Mouse (Mus musculus): Measurements from ENCODE around the gene Eif2s1. TPM values are rescaled to one million over a fixed set of nuclear protein-coding genes. Genes with fewer than 3 reads are reported as not detected.
"Not testable (repeated sequence)": the region's sequence is repeated elsewhere in the genome, so short reads cannot be mapped to it uniquely, and the experiment has no call there.

Eif2s1 gene
- total RNA-seq, 1 experiment from 2014 or later: 78.3 TPM

DNA sequence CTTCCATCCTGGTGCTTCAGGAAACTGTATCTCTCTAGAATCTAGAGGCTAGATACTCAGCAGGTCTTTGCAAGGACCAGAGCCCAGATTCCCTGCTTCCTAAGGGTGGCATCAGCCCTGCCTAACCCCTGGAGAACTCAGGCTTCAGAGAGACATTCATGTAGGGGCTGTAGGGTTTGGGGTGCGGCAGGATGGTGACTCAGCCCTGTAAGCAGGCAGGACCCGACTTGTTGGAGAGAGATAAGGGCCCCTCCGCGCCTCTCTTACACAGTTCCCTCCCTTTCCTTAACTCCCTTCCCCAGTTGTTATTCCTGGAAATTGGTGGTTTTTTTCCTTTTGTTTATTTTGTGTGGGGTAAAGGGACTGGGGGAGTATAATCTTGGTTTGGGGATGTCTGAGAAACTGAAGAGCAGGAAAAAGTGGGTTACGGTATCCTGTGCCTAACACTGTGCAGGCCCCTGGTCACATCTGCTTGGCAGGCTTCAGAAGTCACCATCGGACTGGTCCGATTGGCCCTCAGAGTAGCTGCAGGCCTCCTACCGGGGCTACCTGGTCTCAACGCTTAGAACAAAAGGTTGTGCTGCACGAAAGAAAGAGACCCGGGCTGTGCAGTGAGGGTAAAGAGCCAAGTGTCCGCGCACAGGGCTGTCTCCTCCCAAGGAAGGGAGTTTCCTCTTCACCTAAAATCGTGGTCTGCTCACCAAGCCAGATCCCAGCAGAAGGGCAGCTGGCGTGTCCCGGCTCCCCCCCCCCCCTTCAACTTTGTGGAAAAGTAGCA is 49.3 kb downstream of the Eif2s1 start:
- no peak for ATAC-seq (replicated peaks; ENCODE audit: insufficient number of reproducible peaks, low FRiP score, low TSS enrichment, poor library complexity, severe bottlenecking)

GRCm38 (mm10) chr12:78911707-78912417 is 50.2 kb downstream of the Eif2s1 start:
- no peak for ATAC-seq (replicated peaks; ENCODE audit: insufficient number of reproducible peaks, low FRiP score, low TSS enrichment, poor library complexity, severe bottlenecking)

GRCm38 (mm10) chr12:78914458-78914857 is 52.8 kb downstream of the Eif2s1 start:
- ATAC-seq (replicated peaks; ENCODE audit: insufficient number of reproducible peaks, low FRiP score, low TSS enrichment, poor library complexity, severe bottlenecking): no peak

DNA sequence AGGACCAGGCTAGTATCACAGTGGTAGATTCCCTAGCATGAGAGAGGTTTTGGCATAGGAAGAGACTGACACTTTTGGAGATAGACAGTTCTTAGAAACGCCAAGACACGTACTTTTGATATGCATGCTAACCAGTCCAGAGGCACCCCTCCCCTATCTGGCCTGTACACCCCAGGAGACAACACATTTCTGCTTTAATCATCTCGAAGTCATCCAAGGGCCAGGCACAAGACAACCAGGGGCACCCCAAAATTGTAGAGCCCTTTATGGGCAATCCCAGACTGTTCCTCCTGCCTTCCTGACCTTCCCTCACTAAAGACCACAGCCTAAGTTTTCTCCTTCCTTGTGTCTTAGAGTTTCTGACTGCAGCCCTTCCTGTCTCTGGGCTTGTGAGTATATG is 53.9 kb downstream of the Eif2s1 start:
- ATAC-seq (replicated peaks; ENCODE audit: insufficient number of reproducible peaks, low FRiP score, low TSS enrichment, poor library complexity, severe bottlenecking): no peak

DNA sequence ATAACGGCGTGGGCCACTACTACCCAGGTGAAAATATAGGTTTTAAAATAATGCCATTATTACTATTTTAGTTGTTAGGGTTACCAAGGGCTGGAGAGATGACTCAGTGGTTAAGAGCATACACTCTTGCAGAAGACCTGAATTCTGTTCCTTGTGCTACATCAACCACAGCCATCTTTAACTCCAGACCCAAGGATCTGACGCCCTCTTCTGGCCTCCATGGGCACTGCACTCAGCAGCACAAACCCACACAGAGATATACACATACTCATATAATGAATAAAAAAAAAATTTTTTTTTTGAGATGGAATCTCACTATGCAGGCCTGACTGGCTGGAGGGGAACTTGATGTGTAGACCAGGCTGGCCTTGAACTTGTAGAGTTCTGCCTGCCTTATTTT is 54.7 kb downstream of the Eif2s1 start:
- ATAC-seq (replicated peaks; ENCODE audit: insufficient number of reproducible peaks, low FRiP score, low TSS enrichment, poor library complexity, severe bottlenecking): no peak

DNA sequence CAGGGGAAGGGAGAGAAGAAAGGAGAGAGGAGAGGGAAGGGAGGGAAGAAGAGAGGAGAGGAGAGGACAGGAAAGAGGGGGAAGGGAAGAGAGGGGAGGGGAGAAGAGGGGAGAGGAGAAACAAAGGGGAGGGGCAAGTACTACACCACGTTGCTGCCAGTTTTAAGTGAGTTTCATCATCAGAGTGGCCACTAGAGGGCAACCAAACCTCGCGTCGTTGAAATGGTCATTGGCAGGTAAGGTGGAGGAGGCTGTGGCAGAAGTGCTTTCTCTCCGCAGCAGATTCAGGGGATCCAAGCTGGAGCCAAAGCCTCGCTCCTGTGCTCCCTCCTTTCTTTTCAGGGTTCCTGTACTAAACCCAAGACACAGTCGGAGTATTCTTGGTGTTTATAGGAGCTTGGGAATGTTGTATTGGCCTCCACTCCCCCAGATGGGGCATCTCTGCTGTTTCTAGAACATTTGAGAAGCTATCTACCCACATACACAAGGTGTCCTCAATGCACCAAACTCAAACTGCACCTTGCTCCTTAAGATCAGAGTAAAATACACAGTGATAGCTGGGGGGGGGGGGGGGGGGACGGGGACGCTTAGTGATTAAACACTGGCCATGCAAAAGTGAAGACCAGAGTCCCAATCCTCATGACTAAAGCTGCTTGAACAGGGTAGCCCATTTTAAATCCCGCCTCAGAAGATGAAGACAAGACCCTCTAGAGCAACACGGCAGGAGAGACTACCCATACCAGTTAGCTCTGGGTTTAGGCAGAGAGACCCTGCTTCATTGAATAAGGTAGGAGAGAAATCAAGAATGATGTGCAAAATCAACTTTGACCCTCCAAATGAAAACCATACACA is 56.8 kb downstream of the Eif2s1 start:
- ATAC-seq (replicated peaks; ENCODE audit: insufficient number of reproducible peaks, low FRiP score, low TSS enrichment, poor library complexity, severe bottlenecking): peak; percentile 84

DNA sequence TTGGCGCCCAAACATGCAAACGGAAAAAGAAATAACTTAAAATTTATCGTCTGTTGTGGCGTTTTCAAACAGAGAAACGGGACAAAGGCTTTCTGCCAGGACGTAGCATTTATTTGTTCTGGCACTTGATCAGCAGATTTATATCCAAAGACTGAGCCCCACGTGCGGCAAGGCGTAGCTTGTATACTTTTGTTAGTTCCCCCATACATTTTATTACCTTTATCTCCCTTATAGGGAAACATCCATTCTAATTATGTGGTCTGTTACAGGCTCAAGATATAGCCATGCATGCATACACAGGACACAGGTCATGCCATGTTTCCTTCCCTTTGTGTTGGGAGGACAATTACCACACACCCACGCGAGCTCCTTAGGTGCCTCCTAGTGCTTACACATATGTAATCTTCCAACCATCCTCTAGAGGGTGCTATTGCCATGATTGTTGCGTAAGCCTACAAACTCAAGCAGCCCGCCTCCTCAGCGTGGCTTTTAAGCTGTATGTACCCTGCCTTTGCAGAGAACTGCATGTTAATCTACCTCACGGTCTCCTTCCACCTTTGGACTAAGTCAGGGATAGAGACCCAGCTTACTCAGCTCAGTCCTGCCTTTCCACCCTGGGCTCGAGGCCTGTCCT is 57.6 kb downstream of the Eif2s1 start:
- peak; percentile 93 for ATAC-seq (replicated peaks; ENCODE audit: insufficient number of reproducible peaks, low FRiP score, low TSS enrichment, poor library complexity, severe bottlenecking)

DNA sequence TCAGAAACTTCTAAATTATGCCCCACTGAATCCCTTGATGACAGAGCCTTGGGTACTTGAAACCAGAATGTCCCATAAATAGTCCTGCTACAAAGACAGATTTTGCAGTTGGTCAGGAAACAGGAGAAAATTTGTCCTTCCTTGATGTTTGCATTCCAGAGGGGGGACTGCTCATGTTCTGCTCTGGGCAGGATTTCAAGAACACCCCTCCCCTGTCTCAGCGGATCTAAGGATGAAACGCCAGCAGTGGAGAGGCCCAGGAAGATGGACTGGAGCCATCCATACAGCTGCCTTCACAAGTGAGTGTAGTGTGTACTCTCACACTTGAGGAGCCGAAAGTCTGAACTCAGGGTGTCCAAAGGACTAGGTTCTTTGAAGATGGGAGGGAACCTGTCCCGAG is 59.8 kb downstream of the Eif2s1 start:
- no peak for ATAC-seq (replicated peaks; ENCODE audit: insufficient number of reproducible peaks, low FRiP score, low TSS enrichment, poor library complexity, severe bottlenecking)

DNA sequence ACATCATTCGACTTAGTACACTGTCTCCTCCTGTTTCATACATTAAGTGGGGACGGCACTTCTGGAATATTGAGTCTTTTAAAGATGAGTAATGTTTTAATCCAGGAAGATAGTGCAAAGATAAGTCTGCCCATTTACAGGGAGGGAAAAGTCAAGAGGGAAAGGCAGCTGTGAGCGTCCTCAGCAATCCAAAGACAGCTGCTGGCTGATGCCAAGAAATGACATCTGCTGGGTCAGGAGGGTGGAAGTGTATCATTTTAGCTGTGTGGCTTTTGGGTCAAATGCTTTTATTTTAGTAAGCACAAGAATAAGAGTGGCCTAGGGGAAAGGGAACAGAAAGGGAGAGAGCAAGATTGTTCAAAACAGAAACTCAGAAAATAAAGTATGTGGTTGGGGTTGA is 60.4 kb downstream of the Eif2s1 start:
- ATAC-seq (replicated peaks; ENCODE audit: insufficient number of reproducible peaks, low FRiP score, low TSS enrichment, poor library complexity, severe bottlenecking): no peak

DNA sequence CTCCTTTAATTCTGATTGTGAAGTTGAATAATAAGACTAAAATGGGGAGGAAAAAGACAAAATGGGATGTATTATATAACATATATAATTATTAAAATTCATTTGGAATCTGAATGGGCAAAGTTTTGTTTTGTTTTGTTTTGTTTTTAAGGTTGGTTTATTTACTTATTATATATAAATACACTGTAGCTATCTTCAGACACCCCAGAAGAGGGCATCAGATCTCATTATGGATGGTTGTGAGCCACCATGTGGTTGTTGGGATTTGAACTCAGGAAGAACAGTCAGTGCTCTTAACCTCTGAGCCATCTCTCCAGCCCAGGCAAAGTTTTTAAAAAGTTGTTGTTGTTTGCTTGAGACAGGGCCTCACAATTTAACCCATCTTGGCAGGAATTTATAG is 61.4 kb downstream of the Eif2s1 start:
- not testable (repeated sequence) for ATAC-seq (replicated peaks; ENCODE audit: insufficient number of reproducible peaks, low FRiP score, low TSS enrichment, poor library complexity, severe bottlenecking)

DNA sequence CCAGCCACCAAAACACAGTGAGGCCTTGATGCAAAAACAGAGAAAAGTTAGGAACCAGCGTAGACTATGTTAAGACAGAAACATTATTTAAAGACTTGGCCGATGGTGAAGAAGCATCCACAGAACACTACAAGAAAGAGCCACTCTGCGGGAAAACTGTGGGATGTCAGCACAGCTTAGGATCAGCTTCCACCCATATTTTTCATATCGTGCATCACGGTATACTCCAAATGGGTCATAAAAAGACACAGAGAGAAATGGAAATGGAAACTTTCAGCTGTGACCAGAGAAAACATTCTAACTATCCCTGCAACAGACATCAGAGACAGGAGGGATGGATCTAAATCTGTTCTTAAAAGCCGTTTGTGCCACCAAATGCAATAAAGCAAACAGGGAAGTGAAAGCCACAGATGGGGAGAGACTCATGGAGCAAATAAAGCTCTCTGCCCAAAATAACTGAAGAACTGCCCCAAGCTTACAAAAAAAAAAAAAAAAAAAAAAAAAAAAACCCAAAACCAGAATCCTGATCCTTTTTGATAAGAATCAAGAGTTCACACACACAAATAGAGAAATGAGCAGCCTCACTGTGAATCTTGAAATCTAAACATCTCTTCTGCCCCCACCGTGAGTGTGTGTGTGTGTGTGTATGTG is 62.0 kb downstream of the Eif2s1 start:
- no peak for ATAC-seq (replicated peaks; ENCODE audit: insufficient number of reproducible peaks, low FRiP score, low TSS enrichment, poor library complexity, severe bottlenecking)

- no peak for ATAC-seq (replicated peaks; ENCODE audit: insufficient number of reproducible peaks, low FRiP score, low TSS enrichment, poor library complexity, severe bottlenecking)
Measured at GRCm38 (mm10) chr12:78927287-78927686, 65.7 kb downstream of the Eif2s1 start.

DNA sequence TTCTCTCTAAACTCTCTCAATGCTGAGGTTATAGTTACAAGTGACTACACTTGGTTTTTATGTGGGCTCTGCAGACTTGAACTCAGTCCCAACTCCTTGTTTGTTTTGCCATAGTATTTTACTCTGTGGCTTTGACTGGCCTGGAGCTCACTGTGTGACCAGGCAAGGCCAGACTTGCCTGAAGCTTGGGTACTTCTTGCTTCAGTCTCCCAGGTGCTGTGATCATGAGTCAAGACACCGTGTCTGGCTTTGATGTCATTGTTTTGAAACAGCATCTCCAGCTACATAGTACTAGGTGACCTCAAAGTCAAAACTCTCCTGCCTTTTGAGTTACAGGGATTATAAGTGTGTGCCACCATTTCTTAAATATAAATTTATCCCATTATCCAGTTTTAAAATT is 68.3 kb downstream of the Eif2s1 start:
- ATAC-seq (replicated peaks; ENCODE audit: insufficient number of reproducible peaks, low FRiP score, low TSS enrichment, poor library complexity, severe bottlenecking): no peak

- no peak for ATAC-seq (replicated peaks; ENCODE audit: insufficient number of reproducible peaks, low FRiP score, low TSS enrichment, poor library complexity, severe bottlenecking)
Measured at GRCm38 (mm10) chr12:78936494-78936893, 74.9 kb downstream of the Eif2s1 start.

Other genes with a start within 250 kb of the Eif2s1 start
- gene Fam71d, start 170.3 kb upstream of the Eif2s1 start, total RNA-seq (2017): 2.4 TPM in 1 of 3 replicates, not detected in the others
- 13.7 to 57.8 TPM (median 16.3 TPM) in 3 replicates for gene Mpp5, start 112.9 kb upstream of the Eif2s1 start, total RNA-seq (2017)
- 51.9 to 61.1 TPM (median 55.7 TPM) in 3 replicates for gene Atp6v1d, start 181 bp upstream of the Eif2s1 start, total RNA-seq (2017)
- not detected in 3 replicates for gene Plek2, start 45.1 kb downstream of the Eif2s1 start, total RNA-seq (2017)
- gene Tmem229b, start 145.8 kb downstream of the Eif2s1 start, total RNA-seq (2017): 47.0 to 75.7 TPM (median 65.1 TPM) in 3 replicates
- 0.29 to 0.32 TPM in 2 of 3 replicates, not detected in the other for gene Plekhh1, start 167.3 kb downstream of the Eif2s1 start, total RNA-seq (2017)
- 8.3 to 19.9 TPM (median 8.3 TPM) in 3 replicates for gene Pigh, start 227.8 kb downstream of the Eif2s1 start, total RNA-seq (2017)

Data from monocyte, adult 5-6 weeks (primary cell).